Mouse (Mus musculus) C2C12 (cell line): ENCODE measurements around the gene Vmn1r10. TPM values are rescaled to one million over a fixed set of nuclear protein-coding genes. Genes with fewer than 3 reads are reported as not detected.

Experiments used
- H3K27me3 ChIP-seq: one replicate; pipeline ENCODE4 v1.6.1; 2011; ENCODE audit not compliant: control insufficient read depth, insufficient read depth, insufficient read length
- H3K36me3 ChIP-seq: one replicate; pipeline ENCODE4 v1.6.1; 2011; ENCODE audit not compliant: control insufficient read depth, insufficient read depth
- H3K4me3 ChIP-seq: one replicate; pipeline ENCODE4 v1.5.1; 2011; ENCODE audit warnings: mild to moderate bottlenecking, control low read depth; ENCODE audit not compliant: poor library complexity, insufficient read depth, severe bottlenecking
- H3K79me2 ChIP-seq: one replicate; pipeline ENCODE4 v1.6.1; 2011; ENCODE audit not compliant: control insufficient read depth, insufficient read depth
- H3K79me3 ChIP-seq: one replicate; pipeline ENCODE4 v1.6.1; 2011; ENCODE audit warnings: low read depth, control low read depth
- H3ac ChIP-seq: one replicate; pipeline ENCODE3; 2011; ENCODE audit warnings: low read depth; ENCODE audit not compliant: control insufficient read depth, insufficient read length
- CEBPB ChIP-seq: IDR thresholded peaks from one replicate; pipeline ENCODE4 v1.6.1; 2011; ENCODE audit warnings: low read depth, mild to moderate bottlenecking, control low read depth, moderate library complexity
- CTCF ChIP-seq: IDR thresholded peaks from one replicate; pipeline ENCODE4 v1.5.1; 2011; ENCODE audit not compliant: control insufficient read depth, insufficient read depth, insufficient read length
- FOSL1 ChIP-seq: IDR thresholded peaks from one replicate; pipeline ENCODE4 v1.8.0; 2011; ENCODE audit warnings: mild to moderate bottlenecking, low read length; ENCODE audit not compliant: poor library complexity, insufficient read depth, severe bottlenecking
- MAX ChIP-seq: IDR thresholded peaks from one replicate; pipeline ENCODE4 v1.6.1; 2011; ENCODE audit warnings: mild to moderate bottlenecking, control low read depth
- MYOD1 ChIP-seq: IDR thresholded peaks from one replicate; pipeline ENCODE4 v1.6.1; 2011; ENCODE audit warnings: low read depth; ENCODE audit not compliant: control insufficient read depth, insufficient read length
- MYOG ChIP-seq: IDR thresholded peaks from one replicate; pipeline ENCODE4 v1.6.1; 2011; ENCODE audit not compliant: control insufficient read depth, insufficient read length; ENCODE audit errors: extremely low read depth
- USF1 ChIP-seq: IDR thresholded peaks from one replicate; pipeline ENCODE4 v1.6.1; 2011; ENCODE audit warnings: low read depth, mild to moderate bottlenecking, control low read depth, moderate library complexity
- long read RNA-seq, 2 experiments: library from polyadenylated mRNA; unstranded; transcript quantifications; one replicate each; pipeline ENCODE4 v2.0.0; 2019 to 2020
- polyA plus RNA-seq: library from polyadenylated mRNA; unstranded; fragments of >200 nt; fragmentation: generic; extraction: Trizol; gene quantifications from one replicate; pipeline ENCODE4 v1.2.1, GENCODE M21; 2012; ENCODE audit warnings: missing spikeins

Gene Vmn1r10
- not detected for polyA plus RNA-seq
- long read RNA-seq, experiment 1, result 0 reads
- long read RNA-seq, experiment 2, result 0 reads

- TF ChIP-seq MYOG (no peak), CEBPB (no peak), MYOD1 (no peak), MAX (no peak), CTCF (no peak), FOSL1 (no peak), USF1 (no peak)
- no peak within 1 kb of the TSS for H3ac ChIP-seq
- no peaks in the 10 kb centered on the region for H3K79me2 ChIP-seq
- no peaks in the 10 kb centered on the region for H3K36me3 ChIP-seq
- no peaks in the 10 kb centered on the region for H3K79me3 ChIP-seq
- no peak within 1 kb of the TSS for H3K4me3 ChIP-seq
- H3K27me3 ChIP-seq, result no peaks in the 10 kb centered on the region
Measured at GRCm38 (mm10) chr6:57109154-57109553, at the start of gene Vmn1r10. TSS of gene Vmn1r10 (plus strand) at chr6:57109454.

- Histone ChIP-seq H3K79me2 (no peaks in the 10 kb centered on the region), H3K4me3 (no peak overlapping the region), H3K79me3 (no peaks in the 10 kb centered on the region), H3K36me3 (no peaks in the 10 kb centered on the region), H3ac (no peak overlapping the region), H3K27me3 (no peaks in the 10 kb centered on the region)
- TF ChIP-seq MYOG (no peak), MAX (no peak), CEBPB (no peak), USF1 (no peak), FOSL1 (no peak), CTCF (no peak), MYOD1 (no peak)
Measured at GRCm38 (mm10) chr6:57063730-57064129, 45.5 kb upstream of the Vmn1r10 start.

- no peaks in the 10 kb centered on the region for H3K27me3 ChIP-seq
- no peaks in the 10 kb centered on the region for H3K79me3 ChIP-seq
- no peaks in the 10 kb centered on the region for H3K36me3 ChIP-seq
- TF ChIP-seq USF1 (no peak), MYOG (no peak), CEBPB (no peak), MAX (no peak), FOSL1 (no peak)
- H3ac ChIP-seq, result no peak within 1 kb of the TSS
- no peak within 1 kb of the TSS for H3K4me3 ChIP-seq
- H3K79me2 ChIP-seq, result no peaks in the 10 kb centered on the region
Measured at GRCm38 (mm10) chr6:57066487-57066886, 42.8 kb upstream of the Vmn1r10 start, which contains the start of gene Vmn1r9. TSS of gene Vmn1r9 (plus strand) at chr6:57066787.

- Histone ChIP-seq H3ac (no peak overlapping the region), H3K79me3 (no peaks in the 10 kb centered on the region), H3K36me3 (no peaks in the 10 kb centered on the region), H3K79me2 (no peaks in the 10 kb centered on the region), H3K27me3 (no peaks in the 10 kb centered on the region), H3K4me3 (no peak overlapping the region)
- no peak for TF ChIP-seq MAX
- TF ChIP-seq USF1, result no peak
- no peak for TF ChIP-seq MYOD1
- no peak for TF ChIP-seq FOSL1
- no peak for TF ChIP-seq MYOG
Measured at GRCm38 (mm10) chr6:57106358-57106757, 2.9 kb upstream of the Vmn1r10 start.

- Histone ChIP-seq H3K4me3 (no peak within 1 kb of the TSS), H3ac (no peak within 1 kb of the TSS), H3K79me3 (no peaks in the 10 kb centered on the region), H3K27me3 (no peaks in the 10 kb centered on the region), H3K36me3 (no peaks in the 10 kb centered on the region), H3K79me2 (no peaks in the 10 kb centered on the region)
- TF ChIP-seq FOSL1 (no peak), CEBPB (no peak), CTCF (no peak), MAX (no peak), MYOD1 (no peak), USF1 (no peak), MYOG (no peak)
Measured at GRCm38 (mm10) chr6:57133155-57133554, 23.9 kb downstream of the Vmn1r10 start, which contains the start of gene Vmn1r11. TSS of gene Vmn1r11 (plus strand) at chr6:57133455.

- H3K27me3 ChIP-seq, result no peaks in the 10 kb centered on the region
- H3K36me3 ChIP-seq, result no peaks in the 10 kb centered on the region
- H3K79me2 ChIP-seq, result no peaks in the 10 kb centered on the region
- TF ChIP-seq FOSL1 (no peak), CTCF (no peak), MYOG (no peak), USF1 (no peak), MAX (no peak), MYOD1 (no peak), CEBPB (no peak)
- H3K79me3 ChIP-seq, result no peaks in the 10 kb centered on the region
- H3K4me3 ChIP-seq, result no peak within 1 kb of the TSS
- no peak within 1 kb of the TSS for H3ac ChIP-seq
Measured at GRCm38 (mm10) chr6:57156619-57157018, 47.4 kb downstream of the Vmn1r10 start, which contains the start of gene Vmn1r12. TSS of gene Vmn1r12 (plus strand) at chr6:57156919.

Other genes with a start within 250 kb of the Vmn1r10 start
- 11.8 TPM for gene Nt5c3, start 185.5 kb upstream of the Vmn1r10 start, polyA plus RNA-seq
- 0.04 TPM for gene Vmn1r4, start 185.4 kb upstream of the Vmn1r10 start, polyA plus RNA-seq
- gene Vmn1r5, start 139.2 kb upstream of the Vmn1r10 start, polyA plus RNA-seq, result not detected
- not detected for gene Vmn1r6, start 112.2 kb upstream of the Vmn1r10 start, polyA plus RNA-seq
- not detected for gene Vmn1r7, start 84.1 kb upstream of the Vmn1r10 start, polyA plus RNA-seq
- not detected for gene Vmn1r8, start 77.2 kb upstream of the Vmn1r10 start, polyA plus RNA-seq
- gene Vmn1r9, start 42.7 kb upstream of the Vmn1r10 start, polyA plus RNA-seq, result not detected
- gene Vmn1r11, start 24.0 kb downstream of the Vmn1r10 start, polyA plus RNA-seq, result not detected
- gene Vmn1r12, start 47.5 kb downstream of the Vmn1r10 start, polyA plus RNA-seq, result not detected
- gene Vmn1r13, start 93.8 kb downstream of the Vmn1r10 start, polyA plus RNA-seq, result not detected
- not detected for gene Vmn1r14, start 122.2 kb downstream of the Vmn1r10 start, polyA plus RNA-seq
- not detected for gene Vmn1r15, start 148.5 kb downstream of the Vmn1r10 start, polyA plus RNA-seq
- gene Vmn1r16, start 220.0 kb downstream of the Vmn1r10 start, polyA plus RNA-seq, result not detected